Mouse (Mus musculus) G1E (cell line): ENCODE measurements around the gene R3hdm1.

Experiments
- CTCF ChIP-seq: IDR thresholded peaks from 2 replicates; pipeline ENCODE4 v1.5.1; 2012; ENCODE audit warnings: low read depth, low read length, inconsistent platforms, mixed read lengths
- GATA1 ChIP-seq: IDR thresholded peaks from 2 replicates; pipeline ENCODE4 v1.6.1; 2012; ENCODE audit warnings: borderline replicate concordance, low read length, inconsistent platforms, mixed read lengths
- POLR2AphosphoS5 ChIP-seq: IDR thresholded peaks from 2 replicates; pipeline ENCODE4 v1.6.1; 2012; ENCODE audit warnings: low read depth, low read length, inconsistent platforms; ENCODE audit not compliant: insufficient replicate concordance
- TAL1 ChIP-seq: conservative IDR thresholded peaks from 2 replicates; pipeline ENCODE4 v1.6.1; 2012; ENCODE audit warnings: low read depth, low read length, inconsistent platforms, mixed read lengths

DNA sequence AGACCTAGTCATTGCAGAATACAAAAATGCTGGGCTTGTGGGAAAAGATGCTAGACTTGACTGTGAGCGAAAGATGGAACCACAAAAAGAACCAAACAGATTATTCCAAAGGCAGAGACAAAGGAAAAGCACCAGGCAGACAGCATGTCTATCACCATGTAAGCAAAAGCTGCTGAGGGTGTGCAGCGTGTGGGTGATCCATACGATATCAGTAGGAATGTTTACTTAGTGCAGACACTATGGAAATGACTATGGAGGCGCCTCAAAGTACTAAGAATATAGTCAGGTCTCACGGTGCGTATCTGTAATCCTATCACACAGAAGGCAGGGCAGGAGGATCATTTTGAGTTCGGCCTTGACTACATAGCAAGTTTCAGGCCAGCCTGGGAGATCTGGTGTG is 21.2 kb upstream of the R3hdm1 start:
- no peak for TF ChIP-seq CTCF
- TF ChIP-seq GATA1: no peak
- no peak for TF ChIP-seq POLR2AphosphoS5
- no peak for TF ChIP-seq TAL1
